Mouse (Mus musculus) MN1 (cell line): ENCODE measurements at regions not wholly inside any gene's neighbourhood (a gene's known extent, or its start where the extent isn't known, plus 50 kb on each side); places are given as distances from the start of the nearest gene placed in this dataset.
"Not testable (repeated sequence)": the region's sequence is repeated elsewhere in the genome, so short reads cannot be mapped to it uniquely, and the experiment has no call there.

ENCODE experiments used
- DNase-seq: peaks from one replicate; pipeline ENCODE4 v3.0.0-alpha.2; 2016; ENCODE audit warnings: low spot score

GRCm38 (mm10) chr17:63704991-63705390 lies 157.9 kb upstream of the Fer start:
- DNase-seq: no peak

GRCm38 (mm10) chr17:63712937-63713336 lies 149.9 kb upstream of the Fer start:
- no peak for DNase-seq

- no peak for DNase-seq
Measured at GRCm38 (mm10) chr17:63715687-63716086, 147.2 kb upstream of the Fer start.

- no peak for DNase-seq
Measured at GRCm38 (mm10) chr17:63716161-63716560, 146.7 kb upstream of the Fer start.

GRCm38 (mm10) chr17:63717051-63717578 lies 145.7 kb upstream of the Fer start:
- DNase-seq: no peak

GRCm38 (mm10) chr17:63718972-63719715 lies 143.7 kb upstream of the Fer start:
- DNase-seq: no peak

GRCm38 (mm10) chr17:63719771-63720170 lies 143.1 kb upstream of the Fer start:
- DNase-seq: no peak

- no peak for DNase-seq
Measured at GRCm38 (mm10) chr17:63720883-63721282, 142.0 kb upstream of the Fer start.

- DNase-seq: no peak
Measured at GRCm38 (mm10) chr17:63722434-63723004, 140.3 kb upstream of the Fer start.

- DNase-seq: no peak
Measured at GRCm38 (mm10) chr17:63738206-63738605, 124.7 kb upstream of the Fer start.

- DNase-seq: no peak
Measured at GRCm38 (mm10) chr17:63739710-63740109, 123.2 kb upstream of the Fer start.

- not testable (repeated sequence) for DNase-seq
Measured at GRCm38 (mm10) chr17:63749257-63749656, 113.6 kb upstream of the Fer start.

- no peak for DNase-seq
Measured at GRCm38 (mm10) chr17:63754399-63754798, 108.5 kb upstream of the Fer start.

GRCm38 (mm10) chr17:63757896-63758695 lies 104.8 kb upstream of the Fer start:
- no peak for DNase-seq

- no peak for DNase-seq
Measured at GRCm38 (mm10) chr17:63758817-63759404, 104.0 kb upstream of the Fer start.

GRCm38 (mm10) chr17:63761058-63761457 lies 101.8 kb upstream of the Fer start:
- no peak for DNase-seq

- no peak for DNase-seq
Measured at GRCm38 (mm10) chr17:63771111-63771510, 91.8 kb upstream of the Fer start.

- DNase-seq: no peak
Measured at GRCm38 (mm10) chr17:63784381-63785116, 78.3 kb upstream of the Fer start.

GRCm38 (mm10) chr17:63786444-63786843 lies 76.4 kb upstream of the Fer start:
- DNase-seq: no peak

GRCm38 (mm10) chr17:63794352-63794751 lies 68.5 kb upstream of the Fer start:
- DNase-seq: no peak

GRCm38 (mm10) chr17:63798381-63798780 lies 64.5 kb upstream of the Fer start:
- no peak for DNase-seq
